Mouse (Mus musculus): Measurements from ENCODE around the gene Ttll11. TPM values are rescaled to one million over a fixed set of nuclear protein-coding genes. Genes with fewer than 3 reads are reported as not detected.

Gene Ttll11
- total RNA-seq, 2 experiments from 2014 or later, result 2.2 to 2.7 TPM

- no peak for DNase-seq
These were observed 13.7 kb downstream of the Ttll11 start for GRCm38 (mm10) chr2:35965883-35966513.

DNA sequence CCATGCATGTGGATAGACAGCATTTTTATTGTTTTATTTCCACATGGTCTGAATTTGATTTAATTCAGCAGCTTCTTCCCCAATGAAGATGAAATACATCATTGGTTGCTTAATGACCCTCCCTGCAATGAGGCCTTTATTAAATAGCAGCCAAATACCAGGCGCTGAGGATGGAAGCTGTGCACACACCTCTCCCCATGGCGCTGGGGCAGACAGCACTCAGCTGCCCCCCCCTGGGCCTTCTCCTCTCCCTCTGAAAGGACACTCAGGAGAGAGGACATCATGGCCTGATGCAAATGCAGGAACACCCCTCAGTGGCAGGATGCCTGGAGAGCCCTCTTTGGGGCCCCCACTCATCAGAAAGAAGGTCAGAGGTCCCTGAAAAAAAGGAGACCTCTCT lies 16.4 kb downstream of the Ttll11 start:
- DNase-seq, result no peak

DNA sequence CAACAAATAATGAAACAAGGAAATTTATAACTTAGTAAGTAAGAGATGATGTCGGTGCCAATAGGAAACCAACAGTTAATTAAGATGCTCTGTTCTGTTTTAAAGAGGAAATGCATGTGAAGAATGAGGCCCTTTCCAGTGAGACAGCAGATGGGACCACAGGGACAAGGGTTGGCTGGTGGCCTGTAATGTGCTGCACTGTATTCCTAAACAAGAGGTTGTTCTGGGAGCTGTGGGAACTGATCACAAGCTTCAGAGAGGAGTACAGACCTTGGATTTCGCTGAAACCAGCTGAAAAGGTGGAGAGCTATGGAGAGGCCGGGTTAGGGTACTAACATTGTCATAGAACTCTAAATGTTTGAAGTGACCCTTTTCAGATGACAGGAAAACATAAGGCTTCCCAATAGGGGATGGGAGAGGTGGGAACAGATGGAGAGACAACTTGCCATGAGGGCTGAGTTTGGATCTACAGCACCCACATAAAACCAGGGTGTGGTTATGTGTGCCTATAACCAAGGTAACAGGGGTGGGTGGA lies 18.1 kb downstream of the Ttll11 start:
- DNase-seq, result no peak

DNA sequence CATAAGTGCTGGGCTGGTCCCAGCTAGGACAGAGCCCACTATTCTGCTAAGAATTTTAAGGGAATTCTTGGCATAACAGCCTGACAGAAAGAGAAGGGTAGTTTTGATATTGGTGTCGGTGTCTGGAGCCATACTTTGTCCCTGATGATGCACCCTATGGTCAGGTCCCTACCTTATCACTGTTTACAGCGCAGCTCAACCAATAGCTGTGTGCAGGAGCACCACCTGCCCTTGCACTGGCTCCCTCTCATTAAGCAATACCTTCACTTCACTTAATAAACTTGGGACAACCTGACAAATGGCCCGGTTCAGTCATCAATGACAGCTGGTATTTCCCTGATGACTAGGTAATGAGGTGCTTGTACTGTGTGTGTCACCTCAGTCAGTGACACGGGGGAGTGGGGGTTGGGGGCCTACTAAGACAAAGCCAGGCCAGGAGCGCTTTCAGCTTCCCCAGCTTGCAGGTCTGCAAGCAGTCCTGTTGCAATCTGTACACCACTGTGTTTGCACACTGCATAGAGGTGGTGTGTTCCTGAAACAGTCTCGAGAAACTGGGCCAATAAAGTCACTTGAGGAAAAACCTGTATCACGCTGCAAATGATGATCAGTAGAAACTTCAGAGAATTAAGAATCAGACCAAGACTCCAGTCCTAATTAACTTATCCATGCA lies 22.1 kb downstream of the Ttll11 start:
- DNase-seq, result no peak

DNA sequence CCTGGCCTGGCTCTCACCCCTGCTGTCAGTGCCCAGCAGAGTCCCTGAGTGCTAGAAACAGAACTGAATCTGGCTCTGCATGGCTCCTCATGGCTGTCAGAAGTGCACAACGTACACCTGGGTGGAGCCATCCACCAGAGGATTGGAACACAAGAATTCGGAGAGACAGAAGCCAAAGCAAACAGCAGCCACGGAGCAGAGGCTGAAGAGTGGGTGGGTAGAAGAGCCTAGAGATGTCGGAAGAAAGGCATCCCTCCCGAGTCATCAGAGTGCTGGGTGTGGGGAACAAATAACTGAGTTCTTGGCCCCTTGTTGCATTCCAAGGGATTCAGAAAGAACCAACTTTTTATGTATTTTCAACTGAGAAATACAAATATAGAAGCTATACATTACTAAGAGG lies 24.5 kb downstream of the Ttll11 start:
- no peak for DNase-seq

GRCm38 (mm10) chr2:35952187-35952958 lies 27.3 kb downstream of the Ttll11 start:
- DNase-seq, result no peak

- no peak for DNase-seq
These were observed 34.8 kb downstream of the Ttll11 start for GRCm38 (mm10) chr2:35944896-35945295.

DNA sequence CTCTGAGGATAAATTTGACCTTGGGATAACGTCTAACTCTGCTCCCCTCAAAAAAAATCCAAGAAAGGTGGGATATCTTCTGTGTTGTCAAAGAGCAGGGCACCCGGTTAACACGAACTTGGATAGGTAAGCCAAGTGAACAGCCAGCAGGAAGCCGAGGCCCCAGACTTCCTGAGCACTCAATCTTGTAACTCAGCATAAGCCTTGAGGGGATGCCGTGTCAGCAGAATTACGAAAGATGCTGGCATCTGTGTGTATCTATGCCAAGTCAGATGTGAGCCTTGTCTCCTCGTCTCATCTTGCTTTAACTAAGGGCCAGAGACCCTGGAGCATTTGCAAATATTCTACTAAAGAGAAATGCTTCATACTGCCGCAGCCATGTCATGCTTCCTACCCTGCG lies 36.8 kb downstream of the Ttll11 start:
- DNase-seq, result no peak

DNA sequence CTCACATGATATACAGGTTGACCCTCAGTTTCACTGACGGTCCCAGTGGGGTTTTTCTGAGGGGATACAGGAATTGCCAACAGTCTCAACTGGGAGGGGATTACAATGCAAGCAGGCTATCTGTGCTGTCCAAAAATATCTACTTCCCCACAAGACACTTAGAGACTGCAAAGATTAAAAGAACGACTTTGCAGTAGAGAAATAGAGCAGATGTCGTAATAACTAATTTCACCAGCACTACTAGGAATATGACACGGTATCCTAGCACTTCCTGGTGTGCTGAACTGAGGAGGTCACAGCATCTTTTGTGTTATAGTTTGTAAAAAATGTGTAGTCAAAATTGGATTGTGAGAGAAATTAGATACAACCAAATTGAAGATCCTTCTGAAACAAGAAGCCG lies 44.7 kb downstream of the Ttll11 start:
- DNase-seq, result no peak

DNA sequence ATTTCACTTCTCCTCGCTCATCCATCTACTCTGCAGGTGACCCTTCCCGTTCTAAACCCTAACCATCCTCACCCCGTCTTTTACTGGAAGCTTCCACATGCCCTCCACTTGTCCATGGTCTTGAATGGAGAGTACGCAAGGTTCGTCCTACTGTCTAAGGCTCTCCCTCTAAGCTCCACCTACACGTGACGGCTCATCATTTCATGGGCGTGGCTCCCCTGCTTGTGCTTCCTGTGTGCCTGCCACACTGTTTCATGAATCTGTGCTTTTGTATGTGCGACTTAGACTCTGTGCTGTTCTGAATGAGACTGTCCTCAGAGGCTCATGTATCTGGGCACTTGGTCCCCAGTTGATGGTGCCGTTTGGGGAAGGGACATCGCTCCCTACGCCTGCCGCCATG lies 46.6 kb downstream of the Ttll11 start:
- DNase-seq, result no peak

DNA sequence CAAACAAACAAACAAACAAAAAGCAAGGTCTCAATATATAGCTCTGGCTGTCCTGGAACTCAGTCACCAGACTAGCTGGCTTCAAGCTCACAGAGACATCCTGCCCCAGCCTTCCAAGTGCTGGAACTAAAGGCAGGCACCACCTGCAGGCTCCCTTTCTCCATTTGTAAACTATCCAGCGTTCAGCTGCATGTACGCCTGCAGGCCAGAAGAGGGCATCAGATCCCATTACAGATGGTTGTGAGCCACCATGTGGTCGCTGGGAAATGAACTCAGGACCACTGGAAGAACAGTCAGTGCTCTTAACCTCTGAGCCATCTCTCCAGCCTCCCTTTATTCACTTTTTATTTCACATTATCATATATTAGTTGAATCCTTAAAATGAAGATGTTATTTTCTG lies 48.1 kb downstream of the Ttll11 start:
- no peak for DNase-seq

DNA sequence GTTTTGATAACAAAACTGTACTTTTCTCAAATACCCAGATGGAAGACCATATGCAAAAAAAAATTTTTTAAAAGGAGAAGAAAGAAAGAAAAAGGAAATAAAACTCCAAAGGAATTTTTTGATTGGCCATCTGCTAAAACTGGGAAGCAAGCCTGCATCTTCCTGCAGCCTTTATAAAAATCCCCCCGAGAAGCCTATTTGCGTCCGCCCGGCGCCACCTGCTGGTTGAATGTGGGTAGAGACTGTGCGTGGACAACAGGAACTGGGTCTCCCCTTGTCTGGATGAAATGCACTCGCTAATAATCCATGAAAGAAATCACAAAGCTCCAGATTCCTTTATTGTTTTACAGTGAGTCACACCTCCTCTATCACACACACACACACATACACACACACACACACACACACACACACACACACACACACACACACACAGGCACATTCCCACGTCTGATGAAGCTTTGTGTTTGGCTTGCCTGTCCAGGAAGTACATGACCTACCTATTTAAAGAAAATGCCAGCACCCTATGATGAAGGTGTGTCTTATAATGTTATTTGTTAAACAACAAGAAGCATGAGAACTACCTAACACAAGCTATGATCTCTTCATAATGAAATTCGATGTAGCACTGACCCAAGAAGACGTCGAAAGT lies 49.1 kb downstream of the Ttll11 start:
- DNase-seq, result peak; percentile 92

DNA sequence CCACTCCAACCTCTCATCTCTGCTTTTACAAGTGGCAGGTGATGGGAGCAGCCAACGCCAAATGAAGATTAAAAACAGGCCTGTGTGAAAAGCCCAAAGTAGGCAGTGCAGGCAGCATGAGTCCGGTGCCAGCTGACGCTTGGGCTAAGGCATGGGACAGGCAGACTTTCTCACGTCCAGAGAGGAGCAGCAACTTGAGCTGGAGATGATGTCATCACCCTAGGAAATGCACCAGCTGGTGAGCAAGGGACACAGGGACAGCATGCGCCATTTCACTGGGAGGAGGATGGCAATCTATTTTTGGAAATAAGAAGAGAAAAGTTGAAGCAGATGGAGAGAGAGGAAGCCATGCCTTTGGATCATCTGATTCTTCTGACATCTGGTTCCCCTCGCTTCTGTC lies 51.6 kb downstream of the Ttll11 start:
- peak; percentile 61 for DNase-seq

DNA sequence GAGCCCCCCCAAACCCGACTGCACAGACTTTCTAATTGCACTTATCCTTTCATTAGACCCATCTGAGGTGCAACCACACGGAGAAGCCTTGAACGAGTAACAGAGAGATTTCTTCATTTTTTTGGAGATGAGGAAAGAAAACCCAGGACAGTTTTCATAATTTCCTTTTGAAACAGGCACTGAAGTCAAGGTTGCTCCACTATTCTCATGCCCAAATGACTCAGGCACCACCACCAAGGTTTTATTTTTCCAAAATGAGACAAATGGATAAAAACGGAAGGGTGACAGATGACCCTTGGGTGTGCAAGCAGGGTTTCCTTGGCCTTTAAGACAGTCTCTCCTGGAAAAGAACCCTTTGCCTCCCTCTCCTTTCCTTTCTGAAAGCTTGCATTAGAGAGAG lies 54.8 kb downstream of the Ttll11 start:
- no peak for DNase-seq

- no peak for DNase-seq
These were observed 56.8 kb downstream of the Ttll11 start for GRCm38 (mm10) chr2:35922956-35923355.

DNA sequence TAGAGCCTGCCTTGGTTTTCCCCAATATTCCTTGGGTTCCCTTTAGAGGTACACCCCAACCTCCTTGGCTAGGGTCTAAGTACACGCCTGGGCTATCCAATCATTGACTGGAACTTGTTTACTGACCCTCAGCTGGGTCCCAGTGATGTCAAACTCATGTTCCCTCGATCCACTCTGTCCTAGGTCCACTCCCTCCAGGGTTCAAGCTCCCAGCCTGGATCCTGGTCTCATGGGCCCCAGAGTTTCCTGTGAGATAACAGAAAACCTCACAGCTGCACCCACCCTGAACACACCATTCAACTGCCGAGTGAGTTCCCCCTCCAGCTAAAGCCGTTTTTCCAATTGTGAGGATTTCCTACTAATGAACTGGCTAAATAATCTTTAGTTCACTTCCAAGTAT lies 67.6 kb downstream of the Ttll11 start:
- no peak for DNase-seq

GRCm38 (mm10) chr2:35911675-35912074 lies 68.0 kb downstream of the Ttll11 start:
- DNase-seq, result no peak

DNA sequence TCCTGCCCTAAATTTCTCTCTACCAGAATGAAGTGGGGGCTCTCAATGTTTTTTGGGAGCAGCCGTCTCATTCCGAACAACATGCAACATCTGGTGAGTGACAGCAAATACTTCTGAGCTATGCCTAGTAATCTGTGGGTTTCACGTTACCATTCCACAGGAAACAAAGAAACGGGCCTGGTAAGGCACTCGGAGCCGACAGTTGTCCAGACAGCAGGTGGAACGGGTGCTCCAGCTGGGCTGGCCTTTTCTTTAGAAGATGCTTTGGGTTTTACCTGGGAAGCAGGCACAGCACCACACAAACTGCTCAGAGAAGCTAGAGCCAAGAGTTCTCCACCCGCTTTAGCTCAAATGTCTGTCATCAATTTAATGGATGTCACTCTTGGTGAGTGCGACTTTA lies 69.0 kb downstream of the Ttll11 start:
- DNase-seq, result no peak

- DNase-seq, result no peak
These were observed 70.4 kb downstream of the Ttll11 start for GRCm38 (mm10) chr2:35909353-35909752.

GRCm38 (mm10) chr2:35907578-35907977 lies 72.1 kb downstream of the Ttll11 start:
- DNase-seq, result no peak

GRCm38 (mm10) chr2:35906174-35906798 lies 73.4 kb downstream of the Ttll11 start:
- peak; percentile 70 for DNase-seq

- peak; percentile 61 for DNase-seq
These were observed 78.9 kb downstream of the Ttll11 start for GRCm38 (mm10) chr2:35900845-35901244.
